Mouse (Mus musculus): Measurements from ENCODE around the gene Ankrd52. TPM values are rescaled to one million over a fixed set of nuclear protein-coding genes. Genes with fewer than 3 reads are reported as not detected.

Ankrd52 gene
- polyA plus RNA-seq, 1 experiment from 2014 or later: 12.3 TPM

GRCm38 (mm10) chr10:128413076-128413475, 36.2 kb downstream of the Ankrd52 start:
- ATAC-seq (ENCODE audit: low FRiP score) (no peak), DNase-seq (ENCODE audit: low spot score) (no peak)
- Histone ChIP-seq H3K4me1 (replicated peaks; ENCODE audit: control insufficient read depth, insufficient read depth, low read length) (peaks cover 14% of the 10 kb centered on the region), H3K4me3 (ENCODE audit: low read depth, low read length) (no peak overlapping the region), H3K9me3 (ENCODE audit: control insufficient read depth, low read length) (no peaks in the 10 kb centered on the region), H3K4me2 (replicated peaks; ENCODE audit: low read depth, low read length) (no peak overlapping the region), H3K27me3 (ENCODE audit: control insufficient read depth, insufficient read depth, low read length) (no peaks in the 10 kb centered on the region), H3K27ac (ENCODE audit: low read depth, low read length) (no peak overlapping the region), H3K36me3 (ENCODE audit: control insufficient read depth, insufficient read depth, low read length) (peaks cover 4% of the 10 kb centered on the region; the same call in 1 of the 2 replicates), H3K9ac (ENCODE audit: low read depth, low read length) (no peak overlapping the region)
- WGBS: 74% methylated on average over 1 of the region's 1 CpGs

DNA sequence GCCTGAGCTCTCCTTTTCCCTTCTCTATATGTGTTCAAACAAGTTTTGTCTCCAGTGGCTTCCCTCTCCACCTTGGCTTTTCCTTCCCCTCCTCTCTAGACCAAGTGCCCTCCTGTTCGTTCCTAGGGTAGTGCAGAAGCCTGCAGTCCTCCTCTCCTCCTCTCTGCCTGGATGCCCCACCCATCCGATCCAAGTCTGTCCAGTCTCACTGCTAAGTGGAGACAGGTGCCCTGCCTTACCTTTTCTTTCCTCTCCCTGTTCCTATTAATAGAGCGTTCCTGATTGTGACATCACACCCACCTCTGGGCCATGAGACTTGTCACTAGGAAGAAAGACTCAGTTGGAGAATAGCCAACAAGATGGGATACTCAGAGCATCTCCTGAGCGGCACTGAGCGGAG, 37.9 kb downstream of the Ankrd52 start:
- H3K4me1 ChIP-seq (replicated peaks; ENCODE audit: control insufficient read depth, insufficient read depth, low read length): peaks cover 7% of the 10 kb centered on the region
- ATAC-seq (ENCODE audit: low FRiP score): no peak
- H3K4me3 ChIP-seq (ENCODE audit: low read depth, low read length): no peak overlapping the region
- no peak overlapping the region for H3K4me2 ChIP-seq (replicated peaks; ENCODE audit: low read depth, low read length)
- H3K9ac ChIP-seq (ENCODE audit: low read depth, low read length): no peak overlapping the region
- WGBS: 90% methylated on average over 5 of the region's 5 CpGs
- H3K36me3 ChIP-seq (ENCODE audit: control insufficient read depth, insufficient read depth, low read length): 0 out of 2 replicates have a peak, but pooled peaks cover 4% of the 10 kb centered on the region
- H3K27ac ChIP-seq (ENCODE audit: low read depth, low read length): no peak overlapping the region
- no peak for DNase-seq (ENCODE audit: low spot score)
- no peaks in the 10 kb centered on the region for H3K9me3 ChIP-seq (ENCODE audit: control insufficient read depth, low read length)
- no peaks in the 10 kb centered on the region for H3K27me3 ChIP-seq (ENCODE audit: control insufficient read depth, insufficient read depth, low read length)

- Histone ChIP-seq H3K4me3 (ENCODE audit: low read depth, low read length) (no peak overlapping the region), H3K4me1 (replicated peaks; ENCODE audit: control insufficient read depth, insufficient read depth, low read length) (no peaks in the 10 kb centered on the region), H3K36me3 (ENCODE audit: control insufficient read depth, insufficient read depth, low read length) (no peaks in the 10 kb centered on the region), H3K27ac (ENCODE audit: low read depth, low read length) (no peak overlapping the region), H3K4me2 (replicated peaks; ENCODE audit: low read depth, low read length) (no peak overlapping the region), H3K9me3 (ENCODE audit: control insufficient read depth, low read length) (no peaks in the 10 kb centered on the region), H3K9ac (ENCODE audit: low read depth, low read length) (no peak overlapping the region), H3K27me3 (ENCODE audit: control insufficient read depth, insufficient read depth, low read length) (no peaks in the 10 kb centered on the region)
- ATAC-seq (ENCODE audit: low FRiP score): no peak
- DNase-seq (ENCODE audit: low spot score): no peak
- 85% methylated on average over 5 of the region's 5 CpGs for WGBS
These were observed 45.5 kb downstream of the Ankrd52 start for GRCm38 (mm10) chr10:128422426-128422825.

DNA sequence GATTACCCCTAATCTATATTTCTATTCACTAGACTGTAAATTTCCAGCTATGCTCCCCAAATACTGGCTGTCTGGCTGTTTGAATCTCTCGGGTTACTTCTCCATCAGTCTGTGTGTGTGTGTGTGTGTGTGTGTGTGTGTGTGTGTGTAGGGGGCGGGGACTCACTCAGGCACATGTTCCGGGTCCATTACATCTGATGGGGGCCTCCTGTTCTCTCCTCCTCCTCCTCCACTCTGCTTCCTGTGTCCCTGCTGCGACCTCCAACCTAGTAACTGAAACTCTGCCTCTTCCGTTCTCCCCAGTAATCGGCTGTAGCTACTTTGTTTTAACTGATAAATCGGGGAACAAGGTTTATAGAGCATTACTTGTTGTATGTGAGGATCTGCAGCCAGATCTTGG, 47.7 kb downstream of the Ankrd52 start:
- ATAC-seq (ENCODE audit: low FRiP score) (no peak), DNase-seq (ENCODE audit: low spot score) (no peak)
- H3K4me1 ChIP-seq (replicated peaks; ENCODE audit: control insufficient read depth, insufficient read depth, low read length): no peaks in the 10 kb centered on the region
- no peak overlapping the region for H3K4me2 ChIP-seq (replicated peaks; ENCODE audit: low read depth, low read length)
- H3K27ac ChIP-seq (ENCODE audit: low read depth, low read length): no peak overlapping the region
- 74% methylated on average over 7 of the region's 7 CpGs for WGBS
- H3K9ac ChIP-seq (ENCODE audit: low read depth, low read length): no peak overlapping the region
- no peak overlapping the region for H3K4me3 ChIP-seq (ENCODE audit: low read depth, low read length)
- no peaks in the 10 kb centered on the region for H3K36me3 ChIP-seq (ENCODE audit: control insufficient read depth, insufficient read depth, low read length)
- H3K27me3 ChIP-seq (ENCODE audit: control insufficient read depth, insufficient read depth, low read length): no peaks in the 10 kb centered on the region
- H3K9me3 ChIP-seq (ENCODE audit: control insufficient read depth, low read length): no peaks in the 10 kb centered on the region

- H3K36me3 ChIP-seq (ENCODE audit: control insufficient read depth, insufficient read depth, low read length): no peaks in the 10 kb centered on the region
- H3K27ac ChIP-seq (ENCODE audit: low read depth, low read length): no peak overlapping the region
- DNase-seq (ENCODE audit: low spot score) (no peak), ATAC-seq (ENCODE audit: low FRiP score) (no peak)
- H3K9me3 ChIP-seq (ENCODE audit: control insufficient read depth, low read length): no peaks in the 10 kb centered on the region
- no peaks in the 10 kb centered on the region for H3K27me3 ChIP-seq (ENCODE audit: control insufficient read depth, insufficient read depth, low read length)
- H3K4me3 ChIP-seq (ENCODE audit: low read depth, low read length): no peak overlapping the region
- no peak overlapping the region for H3K4me2 ChIP-seq (replicated peaks; ENCODE audit: low read depth, low read length)
- no peak overlapping the region for H3K9ac ChIP-seq (ENCODE audit: low read depth, low read length)
- no peaks in the 10 kb centered on the region for H3K4me1 ChIP-seq (replicated peaks; ENCODE audit: control insufficient read depth, insufficient read depth, low read length)
- WGBS: 93% methylated on average over 3 of the region's 3 CpGs
These were observed 48.3 kb downstream of the Ankrd52 start for GRCm38 (mm10) chr10:128425260-128425659.

GRCm38 (mm10) chr10:128429052-128429451, 52.1 kb downstream of the Ankrd52 start:
- Histone ChIP-seq H3K9ac (ENCODE audit: low read depth, low read length) (no peak overlapping the region), H3K36me3 (ENCODE audit: control insufficient read depth, insufficient read depth, low read length) (no peaks in the 10 kb centered on the region), H3K27me3 (ENCODE audit: control insufficient read depth, insufficient read depth, low read length) (no peaks in the 10 kb centered on the region), H3K4me3 (ENCODE audit: low read depth, low read length) (no peak overlapping the region), H3K27ac (ENCODE audit: low read depth, low read length) (no peak overlapping the region), H3K4me2 (replicated peaks; ENCODE audit: low read depth, low read length) (no peak overlapping the region), H3K9me3 (ENCODE audit: control insufficient read depth, low read length) (no peaks in the 10 kb centered on the region), H3K4me1 (replicated peaks; ENCODE audit: control insufficient read depth, insufficient read depth, low read length) (no peaks in the 10 kb centered on the region)
- WGBS: 91% methylated on average over 5 of the region's 5 CpGs
- no peak for ATAC-seq (ENCODE audit: low FRiP score)
- DNase-seq (ENCODE audit: low spot score): no peak

DNA sequence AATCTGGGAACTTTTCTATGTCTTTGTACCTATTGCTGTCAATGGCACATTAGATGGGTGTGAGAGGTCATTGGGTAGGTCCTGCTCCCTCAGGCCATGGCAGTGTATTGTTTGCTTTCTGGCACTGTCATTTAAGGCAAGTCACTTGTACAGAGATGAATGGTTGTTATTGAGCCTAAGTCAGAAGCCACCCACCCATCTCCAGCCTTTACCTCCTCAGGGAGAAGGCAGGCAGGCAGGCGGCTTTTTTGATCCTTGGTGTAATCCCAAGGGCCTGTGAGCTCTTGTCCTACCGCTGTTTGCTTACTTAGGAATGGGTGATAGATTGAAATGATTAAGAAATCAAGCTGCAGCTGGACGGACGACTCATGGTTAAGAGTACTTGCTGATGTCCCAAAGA, 52.5 kb downstream of the Ankrd52 start:
- Histone ChIP-seq H3K9ac (ENCODE audit: low read depth, low read length) (no peak overlapping the region), H3K27ac (ENCODE audit: low read depth, low read length) (no peak overlapping the region), H3K4me2 (replicated peaks; ENCODE audit: low read depth, low read length) (no peak overlapping the region), H3K36me3 (ENCODE audit: control insufficient read depth, insufficient read depth, low read length) (no peaks in the 10 kb centered on the region), H3K4me3 (ENCODE audit: low read depth, low read length) (no peak overlapping the region), H3K9me3 (ENCODE audit: control insufficient read depth, low read length) (no peaks in the 10 kb centered on the region), H3K4me1 (replicated peaks; ENCODE audit: control insufficient read depth, insufficient read depth, low read length) (no peaks in the 10 kb centered on the region), H3K27me3 (ENCODE audit: control insufficient read depth, insufficient read depth, low read length) (no peaks in the 10 kb centered on the region)
- 85% methylated on average over 4 of the region's 4 CpGs for WGBS
- ATAC-seq (ENCODE audit: low FRiP score): no peak
- DNase-seq (ENCODE audit: low spot score): no peak

DNA sequence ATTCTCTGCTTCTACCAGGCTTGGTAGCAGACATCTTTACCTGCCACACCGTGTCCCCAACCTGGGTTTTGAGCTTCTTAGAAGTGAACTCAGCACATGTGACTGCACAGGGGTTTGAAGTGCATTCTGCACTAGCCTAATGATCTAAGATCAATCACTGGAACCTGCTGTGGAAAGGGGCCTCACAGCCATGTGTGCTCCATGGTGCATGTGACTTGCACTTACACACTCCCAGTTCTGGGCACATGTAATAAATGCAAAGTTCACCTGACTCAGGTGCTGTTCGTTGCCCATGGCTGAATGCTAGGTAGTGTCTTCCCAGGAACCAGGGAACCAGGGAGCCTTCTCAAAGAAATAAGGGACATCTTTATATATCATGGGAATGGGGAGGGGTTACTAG, 56.5 kb downstream of the Ankrd52 start:
- Histone ChIP-seq H3K27me3 (ENCODE audit: control insufficient read depth, insufficient read depth, low read length) (no peaks in the 10 kb centered on the region), H3K4me3 (ENCODE audit: low read depth, low read length) (no peak overlapping the region), H3K9ac (ENCODE audit: low read depth, low read length) (no peak overlapping the region), H3K9me3 (ENCODE audit: control insufficient read depth, low read length) (no peaks in the 10 kb centered on the region), H3K4me1 (replicated peaks; ENCODE audit: control insufficient read depth, insufficient read depth, low read length) (no peaks in the 10 kb centered on the region), H3K36me3 (ENCODE audit: control insufficient read depth, insufficient read depth, low read length) (peaks cover 5% of the 10 kb centered on the region; the same call in 1 of the 2 replicates), H3K4me2 (replicated peaks; ENCODE audit: low read depth, low read length) (no peak overlapping the region), H3K27ac (ENCODE audit: low read depth, low read length) (no peak overlapping the region)
- no peak for DNase-seq (ENCODE audit: low spot score)
- 94% methylated on average over 2 of the region's 2 CpGs for WGBS
- ATAC-seq (ENCODE audit: low FRiP score): no peak

GRCm38 (mm10) chr10:128434681-128435080, 57.8 kb downstream of the Ankrd52 start:
- no peak overlapping the region for H3K27ac ChIP-seq (ENCODE audit: low read depth, low read length)
- H3K4me2 ChIP-seq (replicated peaks; ENCODE audit: low read depth, low read length): no peak overlapping the region
- peaks cover 8% of the 10 kb centered on the region; the same call in 1 of the 2 replicates for H3K36me3 ChIP-seq (ENCODE audit: control insufficient read depth, insufficient read depth, low read length)
- WGBS: 92% methylated on average over 10 of the region's 10 CpGs
- H3K27me3 ChIP-seq (ENCODE audit: control insufficient read depth, insufficient read depth, low read length): no peaks in the 10 kb centered on the region
- H3K4me3 ChIP-seq (ENCODE audit: low read depth, low read length): no peak overlapping the region
- DNase-seq (ENCODE audit: low spot score): no peak
- H3K9ac ChIP-seq (ENCODE audit: low read depth, low read length): no peak overlapping the region
- ATAC-seq (ENCODE audit: low FRiP score): no peak
- no peaks in the 10 kb centered on the region for H3K4me1 ChIP-seq (replicated peaks; ENCODE audit: control insufficient read depth, insufficient read depth, low read length)
- H3K9me3 ChIP-seq (ENCODE audit: control insufficient read depth, low read length): no peaks in the 10 kb centered on the region

All from hindbrain, embryonic 11.5 days (tissue).